Mouse (Mus musculus) testis, adult 2 months (tissue): ENCODE data around the gene Ccdc141. TPM values are rescaled to one million over a fixed set of nuclear protein-coding genes. Genes with fewer than 3 reads are reported as not detected.

ENCODE experiments used
- H3K27ac ChIP-seq: fragments of 200-500 bp; 2 replicates; pipeline ENCODE4 v1.5.1; 2012; ENCODE audit warnings: low read depth, low read length; ENCODE audit not compliant: control insufficient read depth, insufficient read depth
- H3K27me3 ChIP-seq: fragments of 200-500 bp; 2 replicates; pipeline ENCODE4 v1.6.1; 2012; ENCODE audit warnings: mild to moderate bottlenecking, low read length, moderate library complexity; ENCODE audit not compliant: control insufficient read depth, insufficient read depth
- H3K36me3 ChIP-seq: fragments of 200-500 bp; 2 replicates; pipeline ENCODE4 v1.6.1; 2012; ENCODE audit warnings: mild to moderate bottlenecking, low read length; ENCODE audit not compliant: control insufficient read depth, insufficient read depth
- H3K4me1 ChIP-seq: fragments of 200-500 bp; 2 replicates; pipeline ENCODE4 v1.6.1; 2012; ENCODE audit warnings: low read length; ENCODE audit not compliant: control insufficient read depth, insufficient read depth
- H3K4me3 ChIP-seq: fragments of 200-500 bp; 2 replicates; pipeline ENCODE4 v1.5.1; 2012; ENCODE audit warnings: low read depth, mild to moderate bottlenecking, low read length, moderate library complexity, mixed read lengths; ENCODE audit not compliant: control insufficient read depth
- CTCF ChIP-seq: fragments of 200-500 bp; IDR thresholded peaks from 2 replicates; pipeline ENCODE4 v1.5.1; 2012; ENCODE audit warnings: low read depth, mild to moderate bottlenecking, inconsistent platforms, low read length, moderate library complexity; ENCODE audit not compliant: control insufficient read depth, insufficient read depth, insufficient replicate concordance
- POLR2A ChIP-seq: fragments of 200-500 bp; IDR thresholded peaks from 2 replicates; pipeline ENCODE4 v1.6.1; 2012; ENCODE audit warnings: low read depth, mild to moderate bottlenecking, inconsistent platforms, low read length, moderate library complexity; ENCODE audit not compliant: control insufficient read depth
- polyA plus RNA-seq: library from polyadenylated mRNA; depleted of rRNA; stranded (reverse); fragments of >200 nt; gene quantifications from 2 replicates; pipeline ENCODE4 v1.2.3, GENCODE M21; 2012

Gene Ccdc141
- polyA plus RNA-seq, 1 experiment: 1.2 TPM

DNA sequence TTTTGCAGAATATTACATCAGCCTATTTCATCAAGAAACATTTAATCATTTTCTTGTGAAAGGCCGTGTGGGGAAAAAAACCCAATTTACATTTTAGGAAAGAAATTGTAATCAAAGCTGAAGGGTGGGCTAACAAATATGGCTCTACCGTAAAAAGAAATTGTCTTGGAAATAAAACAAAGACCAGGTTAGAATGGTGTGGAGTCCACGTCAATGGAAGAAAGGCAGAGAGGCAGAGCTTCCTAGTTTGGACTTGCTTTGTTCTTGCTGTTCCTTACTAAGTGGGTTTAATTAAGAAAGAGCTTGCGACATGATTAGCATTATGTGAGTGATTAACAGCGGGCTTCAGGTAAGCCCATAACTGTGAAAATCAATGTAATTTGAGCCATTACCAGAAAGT lies 199.4 kb downstream of the Ccdc141 start:
- Histone ChIP-seq H3K4me3 (no peak overlapping the region), H3K36me3 (no peaks in the 10 kb centered on the region), H3K4me1 (no peaks in the 10 kb centered on the region), H3K27ac (no peak overlapping the region), H3K27me3 (no peaks in the 10 kb centered on the region)
- TF ChIP-seq CTCF: no peak
- TF ChIP-seq POLR2A: no peak

DNA sequence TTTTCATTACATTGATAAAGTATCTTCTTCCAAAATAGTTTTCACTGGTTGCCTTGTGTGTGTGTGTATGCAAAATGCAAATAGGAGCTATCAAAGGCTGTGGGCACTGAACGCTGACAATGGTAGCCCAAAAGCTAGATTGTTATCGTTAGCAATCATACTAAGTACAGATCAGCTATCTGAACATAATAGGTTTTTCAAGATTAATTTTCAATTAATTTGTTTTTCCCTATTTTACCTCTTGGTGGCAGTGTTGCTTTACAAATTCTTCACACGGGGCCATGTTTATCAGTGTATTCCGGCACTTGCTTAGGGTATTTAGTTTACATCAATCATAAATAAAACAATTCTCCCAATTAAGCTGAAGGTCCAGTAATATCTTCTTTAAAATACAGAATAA lies 199.8 kb downstream of the Ccdc141 start:
- no peak overlapping the region for H3K4me3 ChIP-seq
- H3K4me1 ChIP-seq: no peaks in the 10 kb centered on the region
- no peak for TF ChIP-seq POLR2A
- no peak for TF ChIP-seq CTCF
- no peaks in the 10 kb centered on the region for H3K36me3 ChIP-seq
- no peaks in the 10 kb centered on the region for H3K27me3 ChIP-seq
- no peak overlapping the region for H3K27ac ChIP-seq

DNA sequence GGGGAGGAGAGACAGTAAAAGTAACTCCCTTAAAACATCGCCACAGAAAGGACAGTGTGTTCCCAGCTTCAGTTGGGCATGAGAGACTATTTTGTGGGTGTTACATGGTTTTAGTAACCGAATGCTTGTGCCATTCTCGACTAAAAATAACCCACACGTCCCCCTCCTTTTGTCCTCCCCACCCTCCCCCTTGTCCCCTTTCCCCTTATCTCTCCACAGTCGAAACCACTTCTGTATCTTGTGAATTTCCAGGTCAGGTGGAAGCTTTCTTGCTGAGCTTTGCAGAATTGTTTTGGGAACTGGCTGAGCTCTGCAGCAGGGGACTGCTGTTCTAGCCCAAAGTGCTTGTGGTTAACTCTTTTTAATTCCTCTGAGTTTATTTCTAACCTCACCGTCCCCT lies 200.2 kb downstream of the Ccdc141 start:
- no peak overlapping the region for H3K27ac ChIP-seq
- no peak overlapping the region for H3K4me3 ChIP-seq
- H3K4me1 ChIP-seq: no peaks in the 10 kb centered on the region
- no peak for TF ChIP-seq CTCF
- no peak for TF ChIP-seq POLR2A
- H3K36me3 ChIP-seq: no peaks in the 10 kb centered on the region
- no peaks in the 10 kb centered on the region for H3K27me3 ChIP-seq

DNA sequence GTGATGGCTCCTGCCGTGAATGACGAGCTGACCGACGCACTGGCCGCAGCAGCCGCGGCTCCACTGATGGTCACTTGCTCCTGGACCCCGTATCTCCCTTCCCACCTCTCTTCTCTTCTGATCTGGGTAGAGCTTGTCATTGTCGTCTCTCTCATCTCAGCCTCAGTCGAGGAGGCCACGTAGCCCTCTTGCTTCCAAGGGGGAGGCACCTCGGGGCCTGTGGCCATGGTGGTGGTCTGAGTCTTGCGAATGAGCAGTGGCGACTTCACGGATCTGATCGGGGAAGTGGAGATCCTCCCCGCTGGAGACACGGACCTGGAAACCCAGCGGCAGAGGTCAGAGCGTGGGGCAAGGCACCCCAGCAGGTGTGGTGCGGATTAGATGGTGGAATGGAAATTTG lies 200.8 kb downstream of the Ccdc141 start:
- no peak overlapping the region for H3K4me3 ChIP-seq
- no peaks in the 10 kb centered on the region for H3K36me3 ChIP-seq
- H3K4me1 ChIP-seq: no peaks in the 10 kb centered on the region
- TF ChIP-seq POLR2A: no peak
- TF ChIP-seq CTCF: no peak
- no peak overlapping the region for H3K27ac ChIP-seq
- H3K27me3 ChIP-seq: no peaks in the 10 kb centered on the region

DNA sequence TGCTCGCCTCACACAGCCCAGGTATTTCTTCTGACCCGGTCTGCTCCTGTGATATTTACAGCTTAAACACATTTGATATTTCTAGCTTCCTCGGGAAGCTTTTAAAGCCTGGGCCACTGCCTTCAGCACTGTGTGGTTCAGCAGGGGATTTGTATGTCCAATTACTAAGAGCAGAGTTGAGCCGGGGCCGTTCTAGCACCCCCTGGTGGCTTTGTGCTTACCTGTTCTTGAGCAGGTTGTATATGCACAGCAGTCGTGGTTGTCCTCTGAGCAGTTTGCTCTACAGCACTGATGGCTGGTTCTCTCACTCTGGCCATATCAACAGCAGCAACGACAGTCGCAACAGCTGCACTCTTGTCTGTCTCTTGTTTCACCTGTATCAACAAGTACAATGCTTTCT lies 201.5 kb downstream of the Ccdc141 start:
- Histone ChIP-seq H3K4me1 (no peaks in the 10 kb centered on the region), H3K27me3 (no peaks in the 10 kb centered on the region), H3K4me3 (no peak overlapping the region), H3K36me3 (no peaks in the 10 kb centered on the region), H3K27ac (no peak overlapping the region)
- TF ChIP-seq CTCF: peak; percentile 61; the same call in 1 of the 2 replicates
- TF ChIP-seq POLR2A: no peak

DNA sequence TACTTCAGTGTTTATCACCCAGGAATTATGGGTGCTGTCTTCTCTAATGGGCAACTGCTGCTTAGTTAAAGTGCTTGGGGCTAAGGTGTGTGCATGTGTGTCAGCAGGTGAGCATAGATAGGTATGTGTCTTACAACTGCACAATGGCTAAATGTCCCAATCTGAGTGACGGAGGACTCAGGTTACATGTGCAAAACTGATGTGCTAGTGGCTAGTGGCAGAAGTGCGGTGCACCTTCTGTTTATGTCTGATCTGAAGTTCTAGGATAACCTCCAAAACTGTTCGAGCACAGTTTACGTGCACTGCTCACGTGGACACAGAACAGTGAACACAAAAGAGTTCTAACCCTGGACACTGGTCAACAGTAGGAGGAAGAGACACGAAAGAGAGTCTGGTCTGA lies 203.9 kb downstream of the Ccdc141 start:
- H3K36me3 ChIP-seq: no peaks in the 10 kb centered on the region
- H3K4me3 ChIP-seq: no peak overlapping the region
- H3K27ac ChIP-seq: no peak overlapping the region
- H3K4me1 ChIP-seq: no peaks in the 10 kb centered on the region
- TF ChIP-seq CTCF (no peak), POLR2A (no peak)
- no peaks in the 10 kb centered on the region for H3K27me3 ChIP-seq

DNA sequence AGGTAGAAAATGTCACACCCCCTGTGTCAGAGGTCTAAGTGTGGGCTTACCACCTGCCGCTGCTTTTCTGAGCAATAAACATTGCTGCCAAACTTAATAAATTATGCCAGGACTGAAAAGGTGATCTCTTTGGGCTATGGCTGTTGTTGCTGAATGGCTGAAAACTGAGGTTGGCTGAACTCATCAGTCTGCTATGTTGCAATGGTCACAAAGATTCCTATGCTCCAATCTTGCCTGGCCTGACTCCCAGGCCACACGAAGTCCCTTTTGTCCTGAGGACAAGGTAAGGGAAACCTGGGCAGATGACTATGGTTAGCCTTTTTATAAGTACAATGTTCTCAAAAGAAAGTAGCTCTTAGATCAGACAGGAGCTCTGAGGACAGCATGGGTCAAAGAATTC lies 204.4 kb downstream of the Ccdc141 start:
- no peak overlapping the region for H3K4me3 ChIP-seq
- H3K27ac ChIP-seq: no peak overlapping the region
- H3K36me3 ChIP-seq: no peaks in the 10 kb centered on the region
- H3K4me1 ChIP-seq: no peaks in the 10 kb centered on the region
- TF ChIP-seq POLR2A (no peak), CTCF (no peak)
- no peaks in the 10 kb centered on the region for H3K27me3 ChIP-seq

DNA sequence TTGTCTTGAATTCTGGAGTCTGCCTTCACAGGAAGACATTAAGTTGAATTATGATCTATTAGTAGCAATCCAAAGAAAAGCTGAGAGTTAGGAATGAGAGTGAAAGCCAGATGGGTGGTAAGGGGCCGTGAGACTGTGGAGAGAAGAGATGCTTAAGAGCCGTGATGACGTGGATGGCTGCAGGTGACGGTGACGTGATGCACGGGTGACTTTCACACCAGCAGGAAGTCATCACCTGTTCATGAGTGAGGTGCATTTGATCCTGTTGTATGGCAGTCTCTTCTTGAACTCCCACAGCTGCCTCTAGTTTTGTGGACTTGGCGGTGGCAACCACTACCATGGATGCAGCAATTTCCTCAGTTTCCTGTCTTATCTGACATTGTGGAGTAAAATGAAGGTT lies 204.9 kb downstream of the Ccdc141 start:
- H3K27me3 ChIP-seq: no peaks in the 10 kb centered on the region
- H3K4me3 ChIP-seq: peak overlapping the region; percentile 49
- TF ChIP-seq CTCF (no peak), POLR2A (no peak)
- no peak overlapping the region for H3K27ac ChIP-seq
- H3K36me3 ChIP-seq: no peaks in the 10 kb centered on the region
- no peaks in the 10 kb centered on the region for H3K4me1 ChIP-seq
